Mouse (Mus musculus) liver (tissue): ENCODE data around the gene Coro2b.
A peak's percentile ranks its signal among the peaks of the same experiment; 100 is the strongest.

Experiments
- DNase-seq: peaks from one replicate; pipeline ENCODE4 v3.0.0-alpha.2; 2020; ENCODE audit warnings: mixed read lengths

The Coro2b gene

GRCm38 (mm10) chr9:62432261-62433060 lies 104.4 kb downstream of the Coro2b start:
- no peak for DNase-seq

- DNase-seq = no peak
Observed at GRCm38 (mm10) chr9:62430741-62431140, 106.1 kb downstream of the Coro2b start.

DNA sequence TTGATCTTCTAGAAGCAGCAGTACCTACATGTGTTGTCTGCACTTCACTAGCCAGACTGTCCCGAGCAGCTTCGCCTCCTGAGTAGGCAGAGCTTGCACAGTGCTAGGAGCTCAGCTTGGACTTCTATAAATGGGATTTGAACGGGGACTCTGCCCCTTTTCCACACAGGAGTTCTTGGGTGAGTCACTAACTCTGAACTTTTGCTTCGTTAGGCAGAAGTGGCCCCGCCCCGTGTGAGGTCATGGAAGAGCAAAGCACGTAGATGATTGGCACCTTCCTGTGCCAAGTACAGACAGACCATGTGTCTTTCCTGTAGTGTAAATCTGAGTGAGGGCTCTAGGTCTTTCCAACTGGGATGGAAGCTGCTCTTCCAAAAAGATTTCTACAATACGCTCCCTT lies 109.8 kb downstream of the Coro2b start:
- no peak for DNase-seq

DNA sequence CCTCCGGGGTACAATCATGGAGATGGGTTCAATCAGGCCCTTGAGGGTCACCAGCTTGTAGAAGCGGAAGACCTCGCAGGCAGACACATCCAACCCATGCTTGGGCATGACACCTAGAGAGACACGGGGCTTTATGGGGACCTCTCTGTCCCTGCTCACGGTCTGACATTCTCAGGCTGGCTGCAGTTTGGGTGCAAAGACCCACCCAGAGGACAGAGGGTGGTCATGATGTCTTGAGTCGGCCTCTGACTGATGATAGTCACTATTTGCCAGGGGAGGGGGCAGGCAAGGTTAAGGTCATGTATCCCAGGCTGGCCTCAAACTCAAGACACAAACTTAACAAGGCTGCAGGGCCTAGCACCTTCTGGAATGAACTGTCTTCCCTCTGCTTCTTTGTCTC lies 110.3 kb downstream of the Coro2b start:
- no peak for DNase-seq

- DNase-seq = no peak
Observed at GRCm38 (mm10) chr9:62426021-62426420, 110.8 kb downstream of the Coro2b start.

- no peak for DNase-seq
Observed at GRCm38 (mm10) chr9:62425265-62425664, 111.6 kb downstream of the Coro2b start.

- DNase-seq = no peak
Observed at GRCm38 (mm10) chr9:62423871-62424270, 113.0 kb downstream of the Coro2b start.

GRCm38 (mm10) chr9:62422926-62423325 lies 113.9 kb downstream of the Coro2b start:
- no peak for DNase-seq

DNA sequence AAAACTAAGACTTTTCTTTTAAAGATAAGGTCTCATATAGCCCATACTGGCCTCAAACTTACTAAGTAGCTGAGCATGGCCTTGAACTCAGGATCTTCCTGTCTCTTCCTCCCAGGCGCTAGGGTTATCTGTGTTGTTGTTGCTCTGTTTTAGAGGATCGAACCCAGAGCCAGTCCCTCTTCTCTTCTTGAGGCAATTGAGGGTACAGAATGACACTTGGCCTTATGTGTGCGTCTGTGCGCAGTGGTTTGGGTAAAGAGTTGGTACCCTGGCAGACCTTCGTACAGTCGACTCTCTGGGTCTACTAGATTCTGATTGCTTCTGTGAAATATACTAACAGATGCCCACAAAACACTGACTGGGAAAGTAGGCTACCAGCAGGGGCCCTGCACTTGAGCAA lies 114.9 kb downstream of the Coro2b start:
- no peak for DNase-seq

- DNase-seq = peak; percentile 84
Observed at GRCm38 (mm10) chr9:62421027-62421426, 115.8 kb downstream of the Coro2b start.

DNA sequence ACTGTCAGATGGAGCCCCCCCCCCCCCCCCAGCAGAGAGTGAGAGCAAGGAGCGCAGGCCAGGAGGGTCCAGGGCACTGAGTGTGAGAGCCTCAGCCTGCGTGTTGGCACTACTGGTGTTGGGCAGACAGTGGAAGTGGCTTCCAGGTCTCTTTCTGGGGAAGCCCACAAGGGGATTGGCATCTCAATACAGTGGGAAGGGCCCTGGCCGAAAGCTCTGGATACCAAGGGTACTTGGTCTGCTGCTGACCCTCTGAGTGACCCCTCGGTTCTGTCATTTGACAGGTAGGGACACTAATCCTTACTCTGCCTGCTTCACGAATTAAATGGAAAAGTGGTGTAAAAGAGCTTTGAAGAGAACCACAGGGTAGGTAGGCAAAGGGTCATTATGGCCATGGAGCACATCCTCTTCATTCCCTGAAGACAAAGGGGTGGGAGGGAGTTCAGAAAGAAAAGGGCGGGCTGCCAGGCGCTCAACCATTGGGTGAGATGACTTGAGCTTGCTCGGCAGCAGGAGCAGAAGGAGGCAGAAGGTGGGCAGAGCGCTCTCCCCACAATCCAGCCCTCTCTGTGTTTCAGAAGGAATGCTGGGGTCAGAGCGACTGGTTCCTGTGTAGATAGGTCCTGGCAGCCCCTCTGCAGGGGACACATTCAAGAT lies 116.5 kb downstream of the Coro2b start:
- no peak for DNase-seq

DNA sequence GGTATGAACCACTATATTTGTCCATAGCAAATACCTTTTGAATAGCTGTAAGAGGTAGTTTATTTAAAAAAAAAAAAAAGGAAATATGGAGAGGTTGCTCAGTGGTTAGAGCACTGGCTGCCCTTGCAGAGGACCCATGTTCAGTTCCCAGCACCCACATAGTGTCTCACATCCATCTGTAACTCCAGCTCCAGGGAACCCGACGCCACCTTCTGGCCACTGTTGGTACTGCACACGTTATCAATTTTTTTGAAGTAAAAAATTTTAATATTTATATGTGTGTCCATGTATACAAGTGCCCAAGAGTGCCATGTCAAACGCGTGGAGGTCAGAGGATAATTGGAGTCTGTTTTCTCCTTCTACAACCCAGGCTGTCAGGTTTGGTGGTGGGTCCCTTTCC lies 118.1 kb downstream of the Coro2b start:
- no peak for DNase-seq

- no peak for DNase-seq
Observed at GRCm38 (mm10) chr9:62407357-62408146, 129.3 kb downstream of the Coro2b start.

DNA sequence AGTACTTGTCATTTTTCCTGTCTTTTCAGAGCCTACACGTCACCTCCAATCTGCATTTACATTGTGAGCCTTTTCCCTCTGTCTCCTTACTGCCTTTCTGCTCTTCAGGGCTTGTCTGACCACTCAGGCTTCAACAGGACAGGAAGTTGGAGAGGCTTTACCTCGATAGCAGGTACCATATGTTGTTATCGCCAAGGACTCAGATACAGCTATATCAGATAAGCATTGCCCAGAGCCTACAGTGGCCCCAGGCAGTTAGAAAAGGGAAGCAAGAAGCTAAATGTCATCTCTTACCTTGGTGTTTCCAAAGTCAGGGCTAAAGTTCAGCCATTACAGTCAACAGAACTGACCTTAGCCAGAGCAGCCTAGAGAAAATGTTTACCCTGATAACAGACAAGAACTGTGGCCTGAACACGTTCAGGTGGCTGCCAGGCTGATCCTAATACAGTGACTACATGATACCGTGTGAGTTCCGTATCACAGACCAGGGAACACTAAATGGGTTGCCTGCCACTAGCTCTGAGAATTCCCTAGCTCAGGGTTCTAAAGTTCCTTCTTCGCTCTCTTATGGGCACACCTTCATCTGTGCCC lies 130.3 kb downstream of the Coro2b start:
- no peak for DNase-seq

DNA sequence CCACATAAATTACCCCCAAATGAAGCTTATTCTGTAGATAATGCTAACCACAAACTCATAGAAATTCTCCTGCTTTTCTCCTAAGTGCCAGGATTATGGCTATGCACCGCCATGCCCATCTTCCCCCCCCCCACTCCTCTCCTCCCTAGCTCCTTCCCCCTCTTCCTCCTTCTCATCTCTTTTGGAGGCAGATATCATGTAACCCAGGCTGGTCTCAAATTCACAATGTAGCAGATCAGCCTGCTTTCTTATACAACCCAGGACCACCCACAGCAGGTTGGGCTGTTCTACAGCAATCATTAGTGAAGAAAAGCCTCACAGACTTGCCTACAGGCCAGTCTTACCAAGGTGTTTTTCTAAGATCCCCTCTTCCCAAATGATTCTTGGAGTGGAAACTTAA lies 135.3 kb downstream of the Coro2b start:
- no peak for DNase-seq

DNA sequence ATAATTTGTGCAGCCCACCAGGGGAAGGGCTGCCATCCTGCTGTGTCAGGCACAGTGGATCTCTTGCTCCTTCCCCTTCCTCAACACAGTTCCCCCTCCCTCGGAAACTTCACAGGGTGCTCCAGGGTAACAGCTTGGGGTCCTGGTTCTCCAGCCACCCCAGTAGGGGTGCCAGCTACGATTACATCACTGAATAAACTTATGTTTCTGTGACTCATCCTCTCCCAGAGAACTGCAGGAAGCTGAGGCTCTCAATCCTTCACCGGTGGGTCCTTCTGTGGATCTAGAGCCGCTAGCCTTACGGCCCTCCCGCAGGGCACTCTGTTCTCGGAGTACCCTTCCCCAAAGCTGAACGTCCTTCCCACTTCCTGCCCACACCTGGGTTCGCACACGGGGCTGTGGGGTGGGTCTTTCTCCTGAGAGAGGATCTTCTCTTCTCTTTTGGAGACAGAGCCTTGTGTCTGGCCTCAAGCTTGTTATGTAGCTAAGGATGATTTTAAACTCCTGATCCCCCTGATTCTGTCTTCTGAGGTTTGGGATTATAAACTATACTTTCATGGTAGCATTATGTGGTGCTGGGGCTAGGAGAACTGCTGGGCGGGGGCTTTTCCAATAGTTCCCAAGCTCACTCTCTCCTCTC lies 136.2 kb downstream of the Coro2b start:
- no peak for DNase-seq

GRCm38 (mm10) chr9:62394163-62394562 lies 142.7 kb downstream of the Coro2b start:
- no peak for DNase-seq

GRCm38 (mm10) chr9:62393531-62393930 lies 143.3 kb downstream of the Coro2b start:
- no peak for DNase-seq

GRCm38 (mm10) chr9:62389735-62390134 lies 147.1 kb downstream of the Coro2b start:
- no peak for DNase-seq

DNA sequence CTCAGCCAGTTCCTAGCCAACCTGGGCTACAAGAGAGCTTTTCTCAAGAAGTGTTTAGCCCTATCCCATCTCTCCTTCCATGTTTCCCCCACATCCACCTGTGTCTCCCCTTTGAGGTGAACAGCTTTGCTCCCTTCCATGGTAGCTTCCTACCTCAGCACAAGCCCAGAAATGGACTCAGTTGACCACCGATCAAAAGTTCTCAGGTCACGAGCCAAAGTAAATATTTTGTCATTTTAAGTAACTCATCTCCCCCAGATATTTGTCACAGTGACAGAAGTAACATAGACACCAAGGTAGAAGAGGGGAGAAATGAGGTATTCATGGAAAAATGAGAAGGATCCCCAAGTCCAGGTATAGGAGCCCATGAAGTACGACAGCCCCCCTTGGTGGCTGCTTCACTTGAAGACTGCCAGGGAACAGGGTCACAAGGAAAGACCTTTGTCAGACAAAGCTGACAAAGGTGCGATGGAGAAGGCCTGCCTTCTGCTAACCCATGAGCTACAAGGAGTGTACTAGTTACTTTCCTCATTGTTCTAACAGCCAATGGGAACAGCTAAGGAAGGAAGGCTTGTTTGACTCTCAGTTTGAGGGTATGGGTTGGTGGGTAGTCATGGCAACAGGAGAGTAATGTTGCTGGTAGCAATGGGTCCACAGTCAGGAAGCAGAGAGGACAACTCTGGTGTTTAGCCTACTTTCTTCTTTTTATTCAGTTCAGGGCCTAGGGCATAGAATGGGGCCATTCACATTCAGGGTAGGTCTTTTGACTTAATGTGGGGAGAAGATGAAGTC lies 150.9 kb downstream of the Coro2b start:
- no peak for DNase-seq

DNA sequence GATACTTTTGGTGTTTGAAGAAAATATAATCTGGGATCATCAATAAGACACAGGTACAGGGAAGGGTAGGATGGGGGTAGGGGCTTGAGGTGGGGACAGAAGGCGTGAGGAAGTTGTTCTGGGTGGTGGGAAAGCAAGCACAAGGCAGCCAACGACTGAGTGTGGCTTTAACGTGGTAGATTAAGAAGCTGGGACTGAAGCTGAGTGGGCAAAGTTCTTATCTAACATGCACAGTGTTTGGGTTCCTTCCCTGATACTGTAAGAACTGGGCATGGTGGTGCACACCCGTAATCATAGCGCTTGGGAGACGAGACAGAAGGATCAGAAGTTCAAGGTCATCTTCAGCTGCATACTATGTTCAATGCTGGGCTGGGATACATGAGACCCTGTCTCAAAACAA lies 151.8 kb downstream of the Coro2b start:
- DNase-seq = peak; percentile 53

DNA sequence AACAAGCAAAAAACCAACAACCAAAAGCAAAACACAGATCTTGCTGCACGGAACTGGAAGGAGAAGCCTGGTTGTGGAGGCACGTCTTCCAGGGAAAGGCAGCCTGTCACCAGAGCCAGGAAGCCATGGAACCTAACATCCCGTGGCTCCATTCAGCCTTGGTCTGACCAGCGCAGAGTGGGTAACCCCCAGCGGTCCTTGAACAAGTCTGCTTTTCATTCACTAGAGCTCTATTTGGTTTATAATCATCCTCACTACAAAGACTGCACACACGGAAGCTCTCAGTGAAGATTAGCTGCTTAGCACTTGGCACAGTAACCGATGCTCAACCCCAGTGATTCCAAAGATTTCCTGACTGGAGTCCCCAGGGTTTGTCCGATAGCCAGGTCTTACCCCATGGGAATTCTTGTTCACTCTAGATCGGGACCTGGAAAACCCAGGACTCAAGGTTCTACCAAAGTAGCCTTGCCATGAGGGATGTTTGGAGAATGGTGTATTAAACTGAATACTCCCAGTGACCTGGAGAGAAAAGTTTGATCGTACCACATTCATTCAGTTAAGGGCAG lies 154.2 kb downstream of the Coro2b start:
- no peak for DNase-seq
